ENCODE assay signal across 21 mouse cellular contexts in the genomic region with DNA sequence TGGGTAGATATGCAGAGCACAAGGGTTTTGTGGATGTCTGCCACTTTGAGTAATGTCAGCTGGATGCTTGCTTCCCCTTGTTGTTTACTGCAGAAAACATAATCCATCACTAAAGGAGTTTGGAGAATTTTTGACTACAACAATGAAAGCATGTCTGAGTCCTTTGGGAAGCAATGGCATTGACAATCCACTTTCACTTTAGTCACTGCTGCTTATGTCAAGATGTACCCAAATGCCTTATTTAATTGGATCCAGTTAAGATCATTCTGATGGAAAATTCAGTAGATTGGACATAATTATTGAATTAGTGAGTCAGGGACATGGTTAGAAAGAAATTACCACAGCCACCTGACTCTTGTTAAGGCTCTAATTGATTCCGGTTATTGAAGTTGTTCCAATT.
DNase-seq lines count a peak whose midpoint lies in the region; ATAC-seq lines count a peak whose summit lies in the region.
"Had no signal": no experiment of that assay in that cellular context is flagged by ENCODE, and none has a peak within 500 bp of the region (broad histone marks: within the 10 kb centered on the region; RNA-seq: fewer than 3 reads in every experiment).

No protein-coding gene starts in this region.

- H3K9me3 ChIP-seq in embryonic facial prominence, embryonic 11.5 days (replicated peaks; ENCODE audit: control insufficient read depth, low read length) = no peaks in the 10 kb centered on the region
- H3K9me3 ChIP-seq in embryonic facial prominence, embryonic 10.5 days = no peaks in the 10 kb centered on the region
- no peaks in the 10 kb centered on the region for H3K9me3 ChIP-seq in embryonic facial prominence, embryonic 14.5 days (ENCODE audit: control insufficient read depth, low read length)
- H3K9me3 ChIP-seq: embryonic facial prominence, embryonic 13.5 days had no signal

- no peak for ATAC-seq in embryonic facial prominence, embryonic 11.5 days (replicated peaks; ENCODE audit: insufficient number of reproducible peaks, low FRiP score, low TSS enrichment, low read depth)
- no peak for ATAC-seq in embryonic facial prominence, embryonic 14.5 days (ENCODE audit: low read depth)
- ATAC-seq: activated CD4-positive, CD25-positive, alpha-beta regulatory T cell, adult 4 months; forebrain, embryonic 14.5 days; forebrain, embryonic 16.5 days had no signal

- H3K4me2 ChIP-seq in embryonic facial prominence, embryonic 11.5 days (ENCODE audit: low read depth, low read length) = no peak overlapping the region
- H3K4me2 ChIP-seq in embryonic facial prominence, embryonic 14.5 days (ENCODE audit: low read depth, low read length) = no peak overlapping the region
- H3K4me2 ChIP-seq: embryonic facial prominence, embryonic 13.5 days had no signal

- H3K27ac ChIP-seq in embryonic facial prominence, embryonic 11.5 days (replicated peaks; ENCODE audit: low read depth, low read length) = no peak overlapping the region
- H3K27ac ChIP-seq in embryonic facial prominence, embryonic 10.5 days (replicated peaks) = no peak overlapping the region
- no peak overlapping the region for H3K27ac ChIP-seq in embryonic facial prominence, embryonic 14.5 days (replicated peaks; ENCODE audit: low read depth, low read length)
- H3K27ac ChIP-seq: embryonic facial prominence, embryonic 13.5 days; gastrocnemius, adult 2 months had no signal

- 43% methylated on average over 1 of the region's 1 CpGs for WGBS in embryonic facial prominence, embryonic 11.5 days
- 54% methylated on average over 1 of the region's 1 CpGs for WGBS in embryonic facial prominence, embryonic 10.5 days
- 41% methylated on average over 1 of the region's 1 CpGs for WGBS in embryonic facial prominence, embryonic 14.5 days

- H3K9ac ChIP-seq in embryonic facial prominence, embryonic 11.5 days (replicated peaks; ENCODE audit: low read length) = no peak overlapping the region
- no peak overlapping the region for H3K9ac ChIP-seq in embryonic facial prominence, embryonic 14.5 days (ENCODE audit: low read depth, low read length)
- H3K9ac ChIP-seq: embryonic facial prominence, embryonic 13.5 days had no signal

- no peak overlapping the region for H3K4me3 ChIP-seq in embryonic facial prominence, embryonic 11.5 days (ENCODE audit: low read depth, low read length)
- no peak overlapping the region for H3K4me3 ChIP-seq in embryonic facial prominence, embryonic 10.5 days
- H3K4me3 ChIP-seq in embryonic facial prominence, embryonic 14.5 days (ENCODE audit: low read depth, low read length) = no peak overlapping the region
- H3K4me3 ChIP-seq: embryonic facial prominence, embryonic 13.5 days; gastrocnemius, adult 2 months had no signal

- H3K36me3 ChIP-seq in embryonic facial prominence, embryonic 11.5 days (replicated peaks; ENCODE audit: control insufficient read depth, insufficient read depth, low read depth, low read length) = no peaks in the 10 kb centered on the region
- H3K36me3 ChIP-seq in embryonic facial prominence, embryonic 10.5 days (replicated peaks) = no peaks in the 10 kb centered on the region
- H3K36me3 ChIP-seq in embryonic facial prominence, embryonic 14.5 days (ENCODE audit: control insufficient read depth, insufficient read depth, low read length) = no peaks in the 10 kb centered on the region
- H3K36me3 ChIP-seq: embryonic facial prominence, embryonic 13.5 days had no signal

- H3K27me3 ChIP-seq in embryonic facial prominence, embryonic 11.5 days (ENCODE audit: control insufficient read depth, insufficient read depth, low read length) = no peaks in the 10 kb centered on the region
- no peaks in the 10 kb centered on the region for H3K27me3 ChIP-seq in embryonic facial prominence, embryonic 10.5 days (replicated peaks; ENCODE audit: low read depth, poor library complexity, severe bottlenecking)
- no peaks in the 10 kb centered on the region for H3K27me3 ChIP-seq in embryonic facial prominence, embryonic 14.5 days (replicated peaks; ENCODE audit: control insufficient read depth, insufficient read depth, low read length)
- H3K27me3 ChIP-seq: embryonic facial prominence, embryonic 13.5 days had no signal

- H3K4me1 ChIP-seq in embryonic facial prominence, embryonic 11.5 days (ENCODE audit: control insufficient read depth, insufficient read depth, low read length) = no peaks in the 10 kb centered on the region
- peaks cover 9% of the 10 kb centered on the region for H3K4me1 ChIP-seq in embryonic facial prominence, embryonic 10.5 days
- no peaks in the 10 kb centered on the region for H3K4me1 ChIP-seq in embryonic facial prominence, embryonic 14.5 days (ENCODE audit: control insufficient read depth, insufficient read depth, low read length)
- H3K4me1 ChIP-seq: embryonic facial prominence, embryonic 13.5 days had no signal

- DNase-seq in embryonic facial prominence, embryonic 11.5 days (ENCODE audit: low spot score) = peak; percentile 39
- DNase-seq in embryonic facial prominence, embryonic 10.5 days (ENCODE audit: low spot score) = no peak
- DNase-seq in Muller cell, postnatal 12 days (ENCODE audit: inconsistent ontology term) = peak; percentile 92
- peak; percentile 39 for DNase-seq in embryonic facial prominence, embryonic 14.5 days (ENCODE audit: low spot score)
- peak; percentile 28 for DNase-seq in retina, postnatal 1 day
- DNase-seq in layer of hippocampus, postnatal 25 days (ENCODE audit: extremely low spot score in 1 of 2, low spot score in 1 of 2) = no peak
- DNase-seq in cerebellum, adult 18-20 months = no peak
- DNase-seq in T-cell, adult 2 months (ENCODE audit: low spot score) = no peak
- DNase-seq: adrenal gland, adult 8-10 months; adrenal gland, postnatal 14 days; adrenal gland, postnatal 36 days; cerebellum, adult 11 months; cerebellum, adult 8-10 months; cerebellum, adult 9-11 months; cerebellum, postnatal 14 days; cerebellum, postnatal 36 days; gastrocnemius, adult 2 months had no signal

Comparison
In these comparisons a context has a peak if more than half of its experiments do, and no peak if none do; other contexts are left out.
1. DNase-seq: peak in embryonic facial prominence, embryonic 11.5 days (single experiment), Muller cell, postnatal 12 days (single experiment), embryonic facial prominence, embryonic 14.5 days (single experiment) and retina, postnatal 1 day (single experiment); none in embryonic facial prominence, embryonic 10.5 days (single experiment), layer of hippocampus, postnatal 25 days (0 of 2), cerebellum, adult 18-20 months (0 of 2) and T-cell, adult 2 months (single experiment).